Mouse (Mus musculus): ENCODE results near the gene Nlrp6. TPM values are rescaled to one million over a fixed set of nuclear protein-coding genes. Genes with fewer than 3 reads are reported as not detected.

Nlrp6 gene
- polyA plus RNA-seq, 1 experiment from 2014 or later: 0.25 TPM

DNA sequence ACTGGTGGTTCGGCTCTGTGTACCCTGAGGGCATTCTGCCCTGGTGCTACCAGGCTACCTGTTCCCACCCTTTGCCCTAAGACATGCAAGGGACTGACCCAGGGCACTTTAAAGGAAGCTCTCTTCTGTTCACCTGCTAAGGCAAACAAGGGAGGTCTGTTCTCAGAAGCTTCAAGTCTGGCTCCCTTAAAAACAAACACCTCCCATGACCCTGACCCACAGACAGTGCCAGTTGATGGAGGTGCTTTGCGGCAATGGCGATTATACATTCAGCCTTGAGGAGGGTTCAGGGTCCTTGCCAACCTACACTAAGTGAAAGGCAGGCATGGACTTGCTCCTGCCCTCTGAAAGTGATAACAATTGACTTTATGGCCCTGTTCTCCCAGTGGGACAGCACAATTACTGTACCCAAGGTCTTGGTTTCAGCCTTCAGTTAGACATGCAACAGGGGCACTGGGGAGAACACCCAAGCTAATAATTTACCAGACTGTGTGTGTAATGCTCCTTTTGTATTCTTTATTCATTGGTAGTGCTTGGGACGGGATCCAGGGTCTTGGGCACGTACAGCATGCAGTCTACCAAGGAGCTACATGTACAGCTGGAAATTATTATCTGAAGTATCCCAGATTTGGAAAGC lies 7.7 kb upstream of the Nlrp6 start:
- Histone ChIP-seq H3K4me3 (replicated peaks) (no peak overlapping the region), H3K27me3 (0 out of 2 replicates have a peak, but pooled peaks cover under 1% of the 10 kb centered on the region), H3K4me1 (peaks cover 4% of the 10 kb centered on the region; the same call in 1 of the 2 replicates), H3K36me3 (no peaks in the 10 kb centered on the region), H3K4me2 (replicated peaks) (no peak overlapping the region), H3K9me3 (replicated peaks) (no peaks in the 10 kb centered on the region), H3K9ac (no peak overlapping the region), H3K27ac (replicated peaks) (no peak overlapping the region)
- ATAC-seq (ENCODE audit: insufficient number of reproducible peaks, low FRiP score, low TSS enrichment, low read depth): no peak
- WGBS: 52% methylated on average over 5 of the region's 5 CpGs

DNA sequence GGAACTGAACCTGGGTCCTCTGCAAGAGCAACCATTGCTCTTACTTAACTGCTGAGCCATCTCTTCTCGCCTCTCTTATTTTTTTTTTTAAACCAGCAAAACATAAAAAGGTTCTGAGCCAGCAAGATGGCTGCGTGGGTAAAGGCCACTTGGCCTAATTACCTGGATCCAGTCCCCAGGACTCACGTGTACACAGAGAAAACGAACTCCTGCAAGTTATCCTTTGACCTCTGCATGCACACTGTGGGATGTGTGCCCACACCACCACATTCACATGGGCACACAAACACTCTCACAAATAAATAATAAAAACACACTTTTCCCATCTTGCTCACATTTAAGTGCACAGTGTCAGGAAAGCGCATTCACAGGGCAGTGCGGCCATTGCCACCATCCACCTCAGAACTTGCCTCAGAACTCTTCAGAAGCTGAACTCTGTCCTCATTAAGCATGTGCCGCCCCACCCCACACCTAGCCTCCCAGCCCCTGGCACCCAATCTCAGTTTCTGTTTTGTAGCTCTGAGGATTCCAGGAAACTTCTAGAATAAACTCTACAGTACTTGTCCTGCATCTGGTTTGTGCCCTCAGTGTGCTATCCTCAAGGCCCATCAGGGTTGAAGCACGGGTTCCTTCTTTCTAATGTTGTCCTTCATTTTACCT lies 6.5 kb upstream of the Nlrp6 start:
- Histone ChIP-seq H3K36me3 (no peaks in the 10 kb centered on the region), H3K9me3 (replicated peaks) (no peaks in the 10 kb centered on the region), H3K27ac (replicated peaks) (no peak overlapping the region), H3K27me3 (peaks cover 9% of the 10 kb centered on the region), H3K4me2 (replicated peaks) (no peak overlapping the region), H3K4me3 (replicated peaks) (no peak overlapping the region), H3K9ac (no peak overlapping the region), H3K4me1 (no peaks in the 10 kb centered on the region)
- WGBS: 81% methylated on average over 8 of the region's 8 CpGs
- ATAC-seq (ENCODE audit: insufficient number of reproducible peaks, low FRiP score, low TSS enrichment, low read depth): no peak

DNA sequence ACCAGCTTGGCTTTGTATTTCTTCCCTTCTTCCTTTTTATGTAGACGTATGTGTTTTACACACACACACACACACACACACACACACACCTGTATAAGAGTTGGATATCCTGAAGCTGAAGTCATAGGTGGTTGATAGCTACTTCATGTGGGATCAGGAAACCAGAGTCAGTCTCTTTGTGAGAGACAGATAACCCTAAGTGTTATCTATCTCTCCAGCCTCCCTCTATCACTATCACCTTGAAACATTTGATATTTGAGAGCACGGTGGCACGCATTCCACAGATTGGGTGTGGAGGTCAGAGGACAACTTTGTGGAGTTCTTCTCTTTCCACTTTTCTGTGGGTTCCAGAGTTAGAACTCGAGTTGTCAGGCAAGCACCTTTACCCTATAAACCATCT lies 791 bp upstream of the Nlrp6 start:
- Histone ChIP-seq H3K4me1 (peaks cover 14% of the 10 kb centered on the region), H3K9me3 (replicated peaks) (no peaks in the 10 kb centered on the region), H3K9ac (no peak overlapping the region), H3K4me3 (replicated peaks) (no peak overlapping the region), H3K27ac (replicated peaks) (no peak overlapping the region), H3K27me3 (peaks cover 67% of the 10 kb centered on the region), H3K4me2 (replicated peaks) (no peak overlapping the region), H3K36me3 (no peaks in the 10 kb centered on the region)
- ATAC-seq (ENCODE audit: insufficient number of reproducible peaks, low FRiP score, low TSS enrichment, low read depth): no peak
- 67% methylated on average over 4 of the region's 4 CpGs for WGBS

DNA sequence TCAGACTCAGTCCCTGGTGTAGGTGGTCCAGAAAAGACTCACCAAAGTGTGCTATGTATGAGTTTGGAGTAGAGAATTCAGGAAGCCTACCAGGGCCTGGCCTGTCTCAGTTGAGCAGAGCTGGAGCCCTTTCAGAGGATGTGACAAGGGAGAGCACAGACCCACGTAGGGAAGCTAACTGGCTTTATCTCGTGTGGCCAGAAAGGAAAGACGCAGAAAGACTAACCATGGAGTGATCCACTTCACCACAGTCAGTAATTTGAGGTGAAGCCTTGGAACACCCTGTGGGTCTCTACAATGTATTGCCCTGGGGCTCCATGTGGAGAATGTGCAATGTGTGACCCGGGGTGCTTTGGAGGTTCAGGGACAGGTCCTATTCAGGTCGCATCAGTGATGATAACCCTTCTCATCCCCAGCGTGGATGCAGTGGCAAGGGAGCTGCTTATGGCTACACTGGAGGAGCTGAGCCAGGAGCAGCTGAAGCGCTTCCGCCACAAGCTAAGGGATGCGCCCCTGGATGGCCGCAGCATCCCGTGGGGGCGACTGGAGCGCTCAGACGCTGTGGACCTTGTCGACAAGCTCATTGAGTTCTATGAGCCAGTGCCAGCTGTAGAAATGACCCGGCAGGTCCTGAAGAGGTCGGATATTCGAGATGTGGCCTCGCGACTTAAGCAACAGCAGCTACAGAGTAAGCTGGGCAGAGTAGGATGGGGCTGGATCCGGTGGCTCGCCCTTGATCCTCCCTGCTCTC lies 698 bp downstream of the Nlrp6 start:
- Histone ChIP-seq H3K9me3 (replicated peaks) (no peaks in the 10 kb centered on the region), H3K27me3 (peaks cover 78% of the 10 kb centered on the region), H3K4me1 (peaks cover 14% of the 10 kb centered on the region), H3K4me2 (replicated peaks) (0 out of 2 replicates have a peak overlapping the region, but pooled peaks have one; percentile 71), H3K4me3 (replicated peaks) (no peak overlapping the region), H3K9ac (no peak overlapping the region), H3K36me3 (no peaks in the 10 kb centered on the region), H3K27ac (replicated peaks) (no peak overlapping the region)
- WGBS: 27% methylated on average over 22 of the region's 22 CpGs
- no peak for ATAC-seq (ENCODE audit: insufficient number of reproducible peaks, low FRiP score, low TSS enrichment, low read depth)

DNA sequence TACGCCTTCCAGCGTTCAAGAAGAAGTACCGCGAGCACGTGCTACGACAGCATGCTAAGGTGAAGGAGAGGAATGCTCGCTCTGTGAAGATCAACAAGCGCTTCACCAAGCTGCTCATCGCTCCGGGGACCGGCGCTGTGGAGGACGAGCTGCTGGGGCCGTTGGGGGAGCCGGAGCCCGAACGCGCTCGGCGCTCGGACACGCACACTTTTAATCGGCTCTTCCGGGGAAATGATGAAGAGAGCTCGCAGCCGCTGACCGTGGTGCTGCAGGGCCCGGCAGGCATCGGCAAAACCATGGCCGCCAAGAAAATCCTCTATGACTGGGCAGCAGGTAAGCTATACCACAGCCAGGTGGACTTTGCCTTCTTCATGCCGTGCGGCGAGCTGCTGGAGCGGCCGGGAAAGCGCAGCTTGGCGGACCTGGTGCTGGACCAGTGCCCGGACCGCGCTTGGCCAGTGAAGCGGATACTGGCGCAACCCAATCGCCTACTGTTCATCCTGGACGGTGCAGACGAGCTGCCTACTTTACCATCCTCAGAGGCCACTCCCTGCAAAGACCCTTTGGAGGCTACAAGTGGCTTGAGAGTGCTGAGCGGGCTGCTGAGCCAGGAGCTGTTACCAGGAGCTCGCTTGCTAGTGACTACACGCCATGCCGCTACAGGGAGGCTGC lies 1.8 kb downstream of the Nlrp6 start:
- peaks cover 78% of the 10 kb centered on the region for H3K27me3 ChIP-seq
- ATAC-seq (ENCODE audit: insufficient number of reproducible peaks, low FRiP score, low TSS enrichment, low read depth): no peak
- H3K4me2 ChIP-seq (replicated peaks): peak overlapping the region; percentile 71
- peak overlapping the region; percentile 39 for H3K4me3 ChIP-seq (replicated peaks)
- under 1% methylated on average over 49 of the region's 49 CpGs for WGBS
- no peaks in the 10 kb centered on the region for H3K36me3 ChIP-seq
- no peak overlapping the region for H3K9ac ChIP-seq
- H3K9me3 ChIP-seq (replicated peaks): no peaks in the 10 kb centered on the region
- H3K27ac ChIP-seq (replicated peaks): no peak overlapping the region
- peaks cover 14% of the 10 kb centered on the region for H3K4me1 ChIP-seq

DNA sequence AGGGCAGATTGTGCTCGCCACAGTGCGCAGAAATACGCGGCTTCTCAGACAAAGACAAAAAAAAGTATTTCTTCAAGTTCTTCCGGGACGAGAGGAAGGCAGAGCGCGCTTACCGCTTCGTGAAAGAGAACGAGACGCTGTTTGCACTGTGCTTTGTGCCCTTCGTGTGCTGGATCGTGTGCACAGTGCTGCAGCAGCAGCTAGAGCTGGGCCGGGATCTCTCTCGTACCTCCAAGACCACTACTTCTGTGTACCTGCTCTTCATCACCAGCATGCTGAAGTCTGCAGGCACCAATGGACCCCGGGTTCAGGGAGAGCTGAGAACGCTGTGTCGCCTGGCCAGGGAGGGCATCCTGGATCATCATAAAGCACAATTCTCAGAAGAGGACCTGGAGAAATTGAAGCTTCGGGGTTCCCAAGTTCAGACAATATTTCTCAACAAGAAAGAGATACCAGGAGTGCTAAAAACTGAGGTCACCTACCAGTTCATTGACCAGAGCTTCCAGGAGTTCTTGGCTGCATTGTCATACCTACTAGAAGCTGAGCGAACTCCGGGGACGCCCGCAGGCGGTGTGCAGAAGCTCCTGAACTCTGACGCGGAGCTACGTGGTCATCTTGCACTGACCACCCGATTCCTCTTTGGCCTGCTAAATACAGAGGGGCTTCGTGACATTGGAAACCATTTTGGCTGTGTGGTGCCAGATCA lies 2.5 kb downstream of the Nlrp6 start:
- H3K27ac ChIP-seq (replicated peaks): no peak overlapping the region
- H3K27me3 ChIP-seq: peaks cover 75% of the 10 kb centered on the region
- H3K4me2 ChIP-seq (replicated peaks): peak overlapping the region; percentile 71
- H3K36me3 ChIP-seq: no peaks in the 10 kb centered on the region
- peak overlapping the region; percentile 39 for H3K4me3 ChIP-seq (replicated peaks)
- no peaks in the 10 kb centered on the region for H3K9me3 ChIP-seq (replicated peaks)
- whole genome bisulfite sequencing: 22% methylated on average over 30 of the region's 30 CpGs
- H3K4me1 ChIP-seq: peaks cover 14% of the 10 kb centered on the region
- no peak overlapping the region for H3K9ac ChIP-seq
- no peak for ATAC-seq (ENCODE audit: insufficient number of reproducible peaks, low FRiP score, low TSS enrichment, low read depth)

DNA sequence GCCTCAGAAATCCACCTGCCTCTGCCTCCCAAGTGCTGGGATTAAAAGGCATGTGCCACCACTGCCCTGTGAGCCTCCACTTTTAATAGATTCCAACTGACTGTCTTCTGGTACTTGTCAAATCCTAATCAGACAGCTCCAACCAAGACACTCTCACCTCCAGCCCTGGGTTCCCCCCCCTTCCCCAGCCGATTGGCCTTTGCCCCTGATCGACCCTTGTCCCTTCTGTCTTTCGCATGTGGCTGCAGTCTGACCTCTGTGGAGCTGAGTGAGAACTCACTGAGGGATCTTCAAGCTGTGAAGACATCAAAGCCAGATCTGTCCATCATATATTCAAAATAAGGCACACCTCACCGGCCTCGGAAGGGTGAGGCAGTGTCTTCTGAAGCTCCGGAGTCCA lies 6.5 kb downstream of the Nlrp6 start:
- whole genome bisulfite sequencing: 84% methylated on average over 6 of the region's 6 CpGs
- peaks cover 39% of the 10 kb centered on the region for H3K27me3 ChIP-seq

DNA sequence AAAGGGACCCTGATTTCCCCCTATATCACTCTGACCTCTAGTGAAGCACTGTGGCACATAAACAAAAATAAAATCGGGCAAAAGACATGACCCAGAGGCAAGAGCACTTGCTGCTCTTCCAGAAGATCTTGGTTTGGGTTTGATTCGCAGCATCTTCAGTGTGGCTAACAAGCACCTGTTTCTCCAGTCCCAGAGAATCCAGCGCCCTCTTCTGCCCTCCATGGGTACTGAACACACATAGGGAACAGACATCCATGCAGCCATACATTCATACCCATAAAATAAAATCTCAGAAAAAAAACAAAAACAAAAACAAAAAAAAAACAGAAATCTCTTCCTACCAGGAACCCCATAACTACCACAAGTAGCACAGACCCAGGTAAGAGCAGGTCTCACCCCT lies 17.7 kb downstream of the Nlrp6 start:
- WGBS: 44% methylated on average over 3 of the region's 3 CpGs
- ATAC-seq (ENCODE audit: insufficient number of reproducible peaks, low FRiP score, low TSS enrichment, low read depth): no peak
- H3K27ac ChIP-seq (replicated peaks): no peak overlapping the region
- no peaks in the 10 kb centered on the region for H3K9me3 ChIP-seq (replicated peaks)
- H3K9ac ChIP-seq: no peak overlapping the region
- 0 out of 2 replicates have a peak, but pooled peaks cover 11% of the 10 kb centered on the region for H3K27me3 ChIP-seq
- no peak overlapping the region for H3K4me3 ChIP-seq (replicated peaks)
- H3K36me3 ChIP-seq: peaks cover 2% of the 10 kb centered on the region; the same call in 1 of the 2 replicates
- no peak overlapping the region for H3K4me2 ChIP-seq (replicated peaks)
- H3K4me1 ChIP-seq: peaks cover 40% of the 10 kb centered on the region

More for the DNA sequence above, 6.5 kb downstream of the Nlrp6 start:
- H3K9ac ChIP-seq: no peak overlapping the region
- no peaks in the 10 kb centered on the region for H3K9me3 ChIP-seq (replicated peaks)
- no peak for ATAC-seq (ENCODE audit: insufficient number of reproducible peaks, low FRiP score, low TSS enrichment, low read depth)
- no peaks in the 10 kb centered on the region for H3K36me3 ChIP-seq
- H3K4me3 ChIP-seq (replicated peaks): no peak overlapping the region
- no peak overlapping the region for H3K4me2 ChIP-seq (replicated peaks)
- peaks cover 10% of the 10 kb centered on the region for H3K4me1 ChIP-seq
- no peak overlapping the region for H3K27ac ChIP-seq (replicated peaks)

DNA sequence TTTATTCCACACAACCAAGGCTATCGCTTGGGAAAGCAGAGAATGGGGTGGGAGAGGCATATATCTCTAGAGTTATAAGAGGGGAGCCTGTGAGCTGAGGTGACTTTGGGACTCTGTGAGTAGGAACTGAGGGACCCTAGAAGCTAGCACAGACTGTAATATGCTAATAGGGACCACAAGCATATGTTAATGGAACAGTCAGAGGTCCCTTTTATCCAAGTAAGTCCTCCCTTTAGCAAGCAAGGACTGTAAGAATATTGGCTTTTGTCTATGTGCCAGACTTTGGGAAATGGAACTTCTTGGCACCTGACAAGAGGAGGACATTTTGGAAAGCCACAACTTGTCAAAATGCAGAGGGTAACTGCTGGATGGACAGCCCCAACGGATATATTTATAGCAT lies 18.2 kb downstream of the Nlrp6 start:
- Histone ChIP-seq H3K27me3 (0 out of 2 replicates have a peak, but pooled peaks cover 11% of the 10 kb centered on the region), H3K4me1 (peaks cover 41% of the 10 kb centered on the region), H3K9me3 (replicated peaks) (no peaks in the 10 kb centered on the region), H3K4me2 (replicated peaks) (0 out of 2 replicates have a peak overlapping the region, but pooled peaks have one; percentile 31), H3K4me3 (replicated peaks) (no peak overlapping the region), H3K9ac (no peak overlapping the region), H3K36me3 (peaks cover 4% of the 10 kb centered on the region; the same call in 1 of the 2 replicates), H3K27ac (replicated peaks) (peak overlapping the region; percentile 99)
- WGBS: 22% methylated on average over 2 of the region's 2 CpGs
- ATAC-seq (ENCODE audit: insufficient number of reproducible peaks, low FRiP score, low TSS enrichment, low read depth): no peak

DNA sequence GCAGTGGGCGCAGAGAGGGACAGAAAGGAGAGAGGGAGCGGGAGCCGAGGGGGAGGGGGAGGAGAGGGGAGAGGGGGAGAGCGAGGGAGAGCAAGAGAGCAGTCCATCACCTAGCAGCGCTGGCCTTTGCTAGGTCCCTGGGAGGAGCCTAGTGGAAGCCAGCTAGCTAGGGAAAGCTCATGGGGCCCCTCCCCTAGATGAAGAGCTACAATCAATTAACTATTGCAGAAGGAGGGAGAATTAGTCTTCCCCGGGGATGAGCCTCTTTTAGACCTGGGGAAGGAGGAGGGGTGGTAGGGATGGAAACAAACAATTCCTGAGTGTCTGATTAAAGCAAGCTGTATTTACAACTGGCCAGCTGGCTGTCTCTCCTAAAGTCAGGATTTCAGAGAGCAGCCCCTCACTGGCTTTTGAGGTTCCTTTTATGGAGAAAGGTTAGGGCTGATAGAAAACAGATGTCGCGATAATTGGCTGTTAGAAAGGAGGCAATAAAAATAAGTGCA lies 19.0 kb downstream of the Nlrp6 start:
- no peaks in the 10 kb centered on the region for H3K9me3 ChIP-seq (replicated peaks)
- 6% methylated on average over 8 of the region's 8 CpGs for WGBS
- H3K36me3 ChIP-seq: peaks cover 5% of the 10 kb centered on the region; the same call in 1 of the 2 replicates
- H3K4me2 ChIP-seq (replicated peaks): peak overlapping the region; percentile 31
- H3K4me1 ChIP-seq: peaks cover 41% of the 10 kb centered on the region
- H3K9ac ChIP-seq: no peak overlapping the region
- peak; percentile 63 for ATAC-seq (ENCODE audit: insufficient number of reproducible peaks, low FRiP score, low TSS enrichment, low read depth)
- H3K27ac ChIP-seq (replicated peaks): peak overlapping the region; percentile 99
- no peak overlapping the region for H3K4me3 ChIP-seq (replicated peaks)
- 0 out of 2 replicates have a peak, but pooled peaks cover 8% of the 10 kb centered on the region for H3K27me3 ChIP-seq
